Mouse (Mus musculus) liver, embryonic 14.5 days (tissue): ENCODE data around the gene Elp4.

Experiments
- CTCF ChIP-seq: IDR thresholded peaks from 2 replicates; pipeline ENCODE4 v1.5.1; 2016; ENCODE audit warnings: antibody characterized with exemption, low read depth, control low read depth
- EP300 ChIP-seq: IDR thresholded peaks from 2 replicates; pipeline ENCODE4 v1.6.1; 2016; ENCODE audit warnings: antibody characterized with exemption, low read depth

GRCm38 (mm10) chr2:105701781-105702180 lies 202.6 kb downstream of the Elp4 start:
- TF ChIP-seq CTCF: no peak
- no peak for TF ChIP-seq EP300
